Mouse (Mus musculus): Measurements from ENCODE around the gene Dbi. TPM values are rescaled to one million over a fixed set of nuclear protein-coding genes. Genes with fewer than 3 reads are reported as not detected.
A peak's percentile ranks its signal among the peaks of the same experiment; 100 is the strongest.

Dbi gene
- total RNA-seq, 1 experiment from 2014 or later, result 239 TPM

- ATAC-seq (replicated peaks; ENCODE audit: insufficient number of reproducible peaks, low FRiP score, low TSS enrichment, poor library complexity, severe bottlenecking), result no peak
Observed at GRCm38 (mm10) chr1:120124839-120125238, 4.0 kb upstream of the Dbi start.

GRCm38 (mm10) chr1:120122634-120123383 lies 1.9 kb upstream of the Dbi start:
- ATAC-seq (replicated peaks; ENCODE audit: insufficient number of reproducible peaks, low FRiP score, low TSS enrichment, poor library complexity, severe bottlenecking), result no peak

GRCm38 (mm10) chr1:120121930-120122530 lies 1.2 kb upstream of the Dbi start:
- no peak for ATAC-seq (replicated peaks; ENCODE audit: insufficient number of reproducible peaks, low FRiP score, low TSS enrichment, poor library complexity, severe bottlenecking)

GRCm38 (mm10) chr1:120120141-120120968 lies 523 bp downstream of the Dbi start:
- no peak for ATAC-seq (replicated peaks; ENCODE audit: insufficient number of reproducible peaks, low FRiP score, low TSS enrichment, poor library complexity, severe bottlenecking)

GRCm38 (mm10) chr1:120119389-120119788 lies 1.5 kb downstream of the Dbi start:
- ATAC-seq (replicated peaks; ENCODE audit: insufficient number of reproducible peaks, low FRiP score, low TSS enrichment, poor library complexity, severe bottlenecking), result no peak

GRCm38 (mm10) chr1:120118854-120119253 lies 2.0 kb downstream of the Dbi start:
- no peak for ATAC-seq (replicated peaks; ENCODE audit: insufficient number of reproducible peaks, low FRiP score, low TSS enrichment, poor library complexity, severe bottlenecking)

GRCm38 (mm10) chr1:120116106-120116505 lies 4.8 kb downstream of the Dbi start:
- ATAC-seq (replicated peaks; ENCODE audit: insufficient number of reproducible peaks, low FRiP score, low TSS enrichment, poor library complexity, severe bottlenecking), result no peak

- ATAC-seq (replicated peaks; ENCODE audit: insufficient number of reproducible peaks, low FRiP score, low TSS enrichment, poor library complexity, severe bottlenecking), result no peak
Observed at GRCm38 (mm10) chr1:120115671-120116081, 5.2 kb downstream of the Dbi start.

- peak; percentile 55 for ATAC-seq (replicated peaks; ENCODE audit: insufficient number of reproducible peaks, low FRiP score, low TSS enrichment, poor library complexity, severe bottlenecking)
Observed at GRCm38 (mm10) chr1:120112251-120113187, 8.4 kb downstream of the Dbi start.

- no peak for ATAC-seq (replicated peaks; ENCODE audit: insufficient number of reproducible peaks, low FRiP score, low TSS enrichment, poor library complexity, severe bottlenecking)
Observed at GRCm38 (mm10) chr1:120111766-120112165, 9.1 kb downstream of the Dbi start.

- no peak for ATAC-seq (replicated peaks; ENCODE audit: insufficient number of reproducible peaks, low FRiP score, low TSS enrichment, poor library complexity, severe bottlenecking)
Observed at GRCm38 (mm10) chr1:120109741-120110432, 11.0 kb downstream of the Dbi start.

GRCm38 (mm10) chr1:120105556-120105959 lies 15.3 kb downstream of the Dbi start:
- 0 out of 2 replicates have a peak, but pooled peaks have one; percentile 17 for ATAC-seq (replicated peaks; ENCODE audit: insufficient number of reproducible peaks, low FRiP score, low TSS enrichment, poor library complexity, severe bottlenecking)

- ATAC-seq (replicated peaks; ENCODE audit: insufficient number of reproducible peaks, low FRiP score, low TSS enrichment, poor library complexity, severe bottlenecking), result no peak
Observed at GRCm38 (mm10) chr1:120101227-120101609, 19.7 kb downstream of the Dbi start.

- ATAC-seq (replicated peaks; ENCODE audit: insufficient number of reproducible peaks, low FRiP score, low TSS enrichment, poor library complexity, severe bottlenecking), result no peak
Observed at GRCm38 (mm10) chr1:120100456-120101226, 20.2 kb downstream of the Dbi start.

- peak; percentile 79 for ATAC-seq (replicated peaks; ENCODE audit: insufficient number of reproducible peaks, low FRiP score, low TSS enrichment, poor library complexity, severe bottlenecking)
Observed at GRCm38 (mm10) chr1:120099483-120099882, 21.4 kb downstream of the Dbi start.

- ATAC-seq (replicated peaks; ENCODE audit: insufficient number of reproducible peaks, low FRiP score, low TSS enrichment, poor library complexity, severe bottlenecking), result no peak
Observed at GRCm38 (mm10) chr1:120098327-120098726, 22.6 kb downstream of the Dbi start.

- no peak for ATAC-seq (replicated peaks; ENCODE audit: insufficient number of reproducible peaks, low FRiP score, low TSS enrichment, poor library complexity, severe bottlenecking)
Observed at GRCm38 (mm10) chr1:120094920-120095319, 26.0 kb downstream of the Dbi start.
